Mouse (Mus musculus): ENCODE measurements around the gene Wbp1l. TPM values are rescaled to one million over a fixed set of nuclear protein-coding genes. Genes with fewer than 3 reads are reported as not detected.

The Wbp1l gene
- total RNA-seq, 2 experiments from 2014 or later: 48.5 to 54.4 TPM

GRCm38 (mm10) chr19:46592751-46593439 lies 6.0 kb upstream of the Wbp1l start:
- intact Hi-C loops (cut with DNase I): no loop called here
- no peak for DNase-seq (ENCODE audit: low spot score)

GRCm38 (mm10) chr19:46598187-46598586 lies 697 bp upstream of the Wbp1l start:
- intact Hi-C loops (cut with DNase I): no loop called here
- no peak for DNase-seq (ENCODE audit: low spot score)

- intact Hi-C loops (cut with DNase I): no loop called here
- no peak for DNase-seq (ENCODE audit: low spot score)
Measured at GRCm38 (mm10) chr19:46599375-46600256, 732 bp downstream of the Wbp1l start.

GRCm38 (mm10) chr19:46600371-46600770 lies 1.5 kb downstream of the Wbp1l start:
- intact Hi-C loops (cut with DNase I): no loop called here
- DNase-seq (ENCODE audit: low spot score): no peak

GRCm38 (mm10) chr19:46601491-46601890 lies 2.6 kb downstream of the Wbp1l start:
- intact Hi-C loops (cut with DNase I): no loop called here
- DNase-seq (ENCODE audit: low spot score): no peak

- intact Hi-C loops (cut with DNase I): no loop called here
Measured at GRCm38 (mm10) chr19:46602406-46602805, 3.5 kb downstream of the Wbp1l start.

GRCm38 (mm10) chr19:46606718-46607117 lies 7.8 kb downstream of the Wbp1l start:
- no peak for DNase-seq (ENCODE audit: low spot score)
- intact Hi-C loops (cut with DNase I): loop anchor here (2.0 kb wide), 1 partner anchor 42 kb away; no protein-coding TSS in a partner anchor

More at GRCm38 (mm10) chr19:46602406-46602805, 3.5 kb downstream of the Wbp1l start:
- no peak for DNase-seq (ENCODE audit: low spot score)

GRCm38 (mm10) chr19:46607424-46607823 lies 8.5 kb downstream of the Wbp1l start:
- DNase-seq (ENCODE audit: low spot score): no peak
- intact Hi-C loops (cut with DNase I): loop anchor here (2.0 kb wide), 1 partner anchor 41 kb away; no protein-coding TSS in a partner anchor

GRCm38 (mm10) chr19:46608158-46608557 lies 9.3 kb downstream of the Wbp1l start:
- intact Hi-C loops (cut with DNase I): no loop called here
- DNase-seq (ENCODE audit: low spot score): no peak

- intact Hi-C loops (cut with DNase I): no loop called here
Measured at GRCm38 (mm10) chr19:46616378-46616777, 17.5 kb downstream of the Wbp1l start.

GRCm38 (mm10) chr19:46617361-46617760 lies 18.5 kb downstream of the Wbp1l start:
- intact Hi-C loops (cut with DNase I): no loop called here

More at GRCm38 (mm10) chr19:46616378-46616777, 17.5 kb downstream of the Wbp1l start:
- no peak for DNase-seq (ENCODE audit: low spot score)

GRCm38 (mm10) chr19:46618322-46618721 lies 19.4 kb downstream of the Wbp1l start:
- DNase-seq (ENCODE audit: low spot score): no peak
- intact Hi-C loops (cut with DNase I): no loop called here

More at GRCm38 (mm10) chr19:46617361-46617760, 18.5 kb downstream of the Wbp1l start:
- DNase-seq (ENCODE audit: low spot score): no peak

GRCm38 (mm10) chr19:46619001-46619400 lies 20.1 kb downstream of the Wbp1l start:
- no peak for DNase-seq (ENCODE audit: low spot score)

GRCm38 (mm10) chr19:46619518-46619917 lies 20.6 kb downstream of the Wbp1l start:
- intact Hi-C loops (cut with DNase I): no loop called here
- DNase-seq (ENCODE audit: low spot score): no peak

More at GRCm38 (mm10) chr19:46619001-46619400, 20.1 kb downstream of the Wbp1l start:
- intact Hi-C loops (cut with DNase I): no loop called here

- no peak for DNase-seq (ENCODE audit: low spot score)
Measured at GRCm38 (mm10) chr19:46620016-46620808, 21.3 kb downstream of the Wbp1l start.

GRCm38 (mm10) chr19:46621236-46622183 lies 22.6 kb downstream of the Wbp1l start:
- no peak for DNase-seq (ENCODE audit: low spot score)
- intact Hi-C loops (cut with DNase I): no loop called here

More at GRCm38 (mm10) chr19:46620016-46620808, 21.3 kb downstream of the Wbp1l start:
- intact Hi-C loops (cut with DNase I): no loop called here

- intact Hi-C loops (cut with DNase I): no loop called here
- no peak for DNase-seq (ENCODE audit: low spot score)
Measured at GRCm38 (mm10) chr19:46622659-46623193, 23.8 kb downstream of the Wbp1l start.

GRCm38 (mm10) chr19:46623194-46623667 lies 24.3 kb downstream of the Wbp1l start:
- intact Hi-C loops (cut with DNase I): no loop called here
- DNase-seq (ENCODE audit: low spot score): no peak

Measured in heart, postnatal 25 days (tissue).